Comparison of ENCODE assay signal across 11 mouse cellular contexts in genomic region chr9:108949967-108950728, GRCm38 (mm10). TPM values are rescaled to one million over a fixed set of nuclear protein-coding genes. Genes with fewer than 3 reads are reported as not detected.
DNase-seq lines count a peak whose midpoint lies in the region; ATAC-seq and TF ChIP-seq lines count a peak whose summit lies in the region.
"Had no signal": no experiment of that assay in that cellular context is flagged by ENCODE, and none has a peak within 500 bp of the region (broad histone marks: within the 10 kb centered on the region; RNA-seq: fewer than 3 reads in every experiment).

No protein-coding gene starts in this region.

- WGBS in forebrain, embryonic 10.5 days: 87% methylated on average over 9 of the region's 9 CpGs
- 87% methylated on average over 9 of the region's 9 CpGs for WGBS in forebrain, embryonic 15.5 days
- WGBS in lung, embryonic 14.5 days: 84% methylated on average over 9 of the region's 9 CpGs
- 70% methylated on average over 9 of the region's 9 CpGs for WGBS in embryonic facial prominence, embryonic 14.5 days
- WGBS in limb, embryonic 13.5 days: 63% methylated on average over 9 of the region's 9 CpGs

- no peak for ATAC-seq in forebrain, embryonic 15.5 days (replicated peaks)
- peak; percentile 12 for ATAC-seq in lung, embryonic 14.5 days (ENCODE audit: insufficient read depth)
- ATAC-seq in embryonic facial prominence, embryonic 14.5 days (ENCODE audit: low read depth): no peak; the same call in 1 of the 2 replicates
- no peak; the same call in 1 of the 2 replicates for ATAC-seq in limb, embryonic 13.5 days (ENCODE audit: low FRiP score, low read depth)
- ATAC-seq: hindbrain, embryonic 16.5 days had no signal

- H3K4me3 ChIP-seq in forebrain, embryonic 10.5 days: no peak overlapping the region
- H3K4me3 ChIP-seq in forebrain, embryonic 15.5 days: no peak overlapping the region
- no peak overlapping the region for H3K4me3 ChIP-seq in lung, embryonic 14.5 days (ENCODE audit: low read depth, low read length)
- H3K4me3 ChIP-seq in embryonic facial prominence, embryonic 14.5 days (ENCODE audit: low read depth, low read length): no peak overlapping the region
- no peak overlapping the region for H3K4me3 ChIP-seq in limb, embryonic 13.5 days

- H3K27me3 ChIP-seq in forebrain, embryonic 10.5 days (ENCODE audit: poor library complexity, severe bottlenecking): peaks cover 29% of the 10 kb centered on the region
- H3K27me3 ChIP-seq in forebrain, embryonic 15.5 days: peaks cover 18% of the 10 kb centered on the region
- peaks cover 11% of the 10 kb centered on the region; the same call in 1 of the 2 replicates for H3K27me3 ChIP-seq in lung, embryonic 14.5 days (ENCODE audit: insufficient read depth, low read length)
- peaks cover 4% of the 10 kb centered on the region; the same call in 1 of the 2 replicates for H3K27me3 ChIP-seq in embryonic facial prominence, embryonic 14.5 days (replicated peaks; ENCODE audit: control insufficient read depth, insufficient read depth, low read length)
- H3K27me3 ChIP-seq in limb, embryonic 13.5 days: peaks cover 23% of the 10 kb centered on the region

- no peak for TF ChIP-seq CTCF in lung, embryonic 14.5 days (IDR thresholded peaks at IDR 0.05; ENCODE audit: low read depth)

- no peak overlapping the region for H3K9ac ChIP-seq in forebrain, embryonic 15.5 days (replicated peaks)
- no peak overlapping the region for H3K9ac ChIP-seq in lung, embryonic 14.5 days
- H3K9ac ChIP-seq in embryonic facial prominence, embryonic 14.5 days (ENCODE audit: low read depth, low read length): peak overlapping the region; percentile 30; the same call in 1 of the 2 replicates
- H3K9ac ChIP-seq in limb, embryonic 13.5 days: no peak overlapping the region; the same call in 1 of the 2 replicates

- no peak for DNase-seq in forebrain, embryonic 10.5 days (ENCODE audit: extremely low spot score, low spot score)
- no peak for DNase-seq in lung, embryonic 14.5 days
- no peak for DNase-seq in lung, postnatal 4 days
- DNase-seq in embryonic facial prominence, embryonic 14.5 days (ENCODE audit: low spot score): no peak
- no peak for DNase-seq in adipocyte (ENCODE audit: low spot score)
- no peak for DNase-seq in right cerebral cortex, adult 2 months (ENCODE audit: low spot score in 2 of 2)
- DNase-seq: B cell, adult 2 months; right cerebral cortex, adult 18-20 months had no signal

- peak overlapping the region; percentile 74 for H3K27ac ChIP-seq in forebrain, embryonic 10.5 days
- no peak overlapping the region for H3K27ac ChIP-seq in forebrain, embryonic 15.5 days (replicated peaks)
- peak overlapping the region; percentile 60; the same call in 1 of the 2 replicates for H3K27ac ChIP-seq in lung, embryonic 14.5 days (ENCODE audit: low read depth)
- peak overlapping the region; percentile 94 for H3K27ac ChIP-seq in embryonic facial prominence, embryonic 14.5 days (replicated peaks; ENCODE audit: low read depth, low read length)
- peak overlapping the region; percentile 91 for H3K27ac ChIP-seq in limb, embryonic 13.5 days

- H3K9me3 ChIP-seq in forebrain, embryonic 10.5 days: no peaks in the 10 kb centered on the region
- H3K9me3 ChIP-seq in forebrain, embryonic 15.5 days: no peaks in the 10 kb centered on the region
- no peaks in the 10 kb centered on the region for H3K9me3 ChIP-seq in lung, embryonic 14.5 days (ENCODE audit: low read depth, low read length)
- H3K9me3 ChIP-seq in embryonic facial prominence, embryonic 14.5 days (ENCODE audit: control insufficient read depth, low read length): no peaks in the 10 kb centered on the region
- H3K9me3 ChIP-seq in limb, embryonic 13.5 days: no peaks in the 10 kb centered on the region

- H3K4me1 ChIP-seq in forebrain, embryonic 10.5 days: peaks cover 41% of the 10 kb centered on the region
- H3K4me1 ChIP-seq in forebrain, embryonic 15.5 days: no peaks in the 10 kb centered on the region
- no peaks in the 10 kb centered on the region for H3K4me1 ChIP-seq in lung, embryonic 14.5 days (ENCODE audit: insufficient read depth)
- peaks cover 34% of the 10 kb centered on the region for H3K4me1 ChIP-seq in embryonic facial prominence, embryonic 14.5 days (ENCODE audit: control insufficient read depth, insufficient read depth, low read length)
- peaks cover 40% of the 10 kb centered on the region for H3K4me1 ChIP-seq in limb, embryonic 13.5 days

- no peak overlapping the region for H3K4me2 ChIP-seq in forebrain, embryonic 15.5 days (replicated peaks)
- H3K4me2 ChIP-seq in lung, embryonic 14.5 days: no peak overlapping the region
- H3K4me2 ChIP-seq in embryonic facial prominence, embryonic 14.5 days (ENCODE audit: low read depth, low read length): no peak overlapping the region
- no peak overlapping the region for H3K4me2 ChIP-seq in limb, embryonic 13.5 days (replicated peaks)

- peaks cover 64% of the 10 kb centered on the region for H3K36me3 ChIP-seq in forebrain, embryonic 10.5 days (replicated peaks)
- H3K36me3 ChIP-seq in forebrain, embryonic 15.5 days: peaks cover 56% of the 10 kb centered on the region
- H3K36me3 ChIP-seq in lung, embryonic 14.5 days (ENCODE audit: insufficient read depth): peaks cover 56% of the 10 kb centered on the region
- H3K36me3 ChIP-seq in embryonic facial prominence, embryonic 14.5 days (ENCODE audit: control insufficient read depth, insufficient read depth, low read length): peaks cover 53% of the 10 kb centered on the region
- H3K36me3 ChIP-seq in limb, embryonic 13.5 days: peaks cover 61% of the 10 kb centered on the region

RNA-seq across cellular contexts. Expression of gene Col7a1, which starts 3.2 kb away (rescaled TPM):
- 1.5 and 2.3 TPM in 2 replicates for polyA plus RNA-seq in forebrain, embryonic 10.5 days (2016; fragmentation: Nextera tagmentation; extraction: Ambion mirVana)
- polyA plus RNA-seq in forebrain, embryonic 15.5 days (2015; fragmentation: Nextera tagmentation; extraction: Ambion mirVana): 1.1 and 2.0 TPM in 2 replicates
- polyA plus RNA-seq in lung, embryonic 14.5 days (2014; fragmentation: Nextera tagmentation; extraction: Ambion mirVana): 1.7 and 2.1 TPM in 2 replicates
- polyA plus RNA-seq in embryonic facial prominence, embryonic 14.5 days (2014; fragmentation: Nextera tagmentation; extraction: Ambion mirVana): 17.4 and 22.0 TPM in 2 replicates
- 6.7 and 7.7 TPM in 2 replicates for polyA plus RNA-seq in limb, embryonic 13.5 days (2015; fragmentation: Nextera tagmentation; extraction: Ambion mirVana)

RNA-seq across cellular contexts. Expression of gene Uqcrc1, which starts 13.7 kb away (rescaled TPM):
- polyA plus RNA-seq in forebrain, embryonic 10.5 days (2016; fragmentation: Nextera tagmentation; extraction: Ambion mirVana): 468 and 481 TPM in 2 replicates
- polyA plus RNA-seq in forebrain, embryonic 15.5 days (2015; fragmentation: Nextera tagmentation; extraction: Ambion mirVana): 384 and 386 TPM in 2 replicates
- polyA plus RNA-seq in lung, embryonic 14.5 days (2014; fragmentation: Nextera tagmentation; extraction: Ambion mirVana): 446 and 454 TPM in 2 replicates
- polyA plus RNA-seq in embryonic facial prominence, embryonic 14.5 days (2014; fragmentation: Nextera tagmentation; extraction: Ambion mirVana): 454 and 456 TPM in 2 replicates
- 437 and 447 TPM in 2 replicates for polyA plus RNA-seq in limb, embryonic 13.5 days (2015; fragmentation: Nextera tagmentation; extraction: Ambion mirVana)

RNA-seq across cellular contexts. Expression of gene Ucn2, which starts 35.7 kb away (rescaled TPM):
- not detected in 2 replicates for polyA plus RNA-seq in forebrain, embryonic 10.5 days (2016; fragmentation: Nextera tagmentation; extraction: Ambion mirVana)
- not detected in 2 replicates for polyA plus RNA-seq in forebrain, embryonic 15.5 days (2015; fragmentation: Nextera tagmentation; extraction: Ambion mirVana)
- not detected in 2 replicates for polyA plus RNA-seq in lung, embryonic 14.5 days (2014; fragmentation: Nextera tagmentation; extraction: Ambion mirVana)
- 0.64 and 1.3 TPM in 2 replicates for polyA plus RNA-seq in embryonic facial prominence, embryonic 14.5 days (2014; fragmentation: Nextera tagmentation; extraction: Ambion mirVana)
- polyA plus RNA-seq in limb, embryonic 13.5 days (2015; fragmentation: Nextera tagmentation; extraction: Ambion mirVana): 0.22 and 0.33 TPM in 2 replicates
- polyA plus RNA-seq: hindbrain, embryonic 16.5 days had no signal

RNA-seq across cellular contexts. Expression of gene Tmem89, which starts 35.7 kb away (rescaled TPM):
- not detected in 2 replicates for polyA plus RNA-seq in forebrain, embryonic 10.5 days (2016; fragmentation: Nextera tagmentation; extraction: Ambion mirVana)
- polyA plus RNA-seq in forebrain, embryonic 15.5 days (2015; fragmentation: Nextera tagmentation; extraction: Ambion mirVana): not detected in 2 replicates
- not detected in 2 replicates for polyA plus RNA-seq in lung, embryonic 14.5 days (2014; fragmentation: Nextera tagmentation; extraction: Ambion mirVana)
- polyA plus RNA-seq in embryonic facial prominence, embryonic 14.5 days (2014; fragmentation: Nextera tagmentation; extraction: Ambion mirVana): not detected in 2 replicates
- not detected in 2 replicates for polyA plus RNA-seq in limb, embryonic 13.5 days (2015; fragmentation: Nextera tagmentation; extraction: Ambion mirVana)
- polyA plus RNA-seq: hindbrain, embryonic 16.5 days had no signal

RNA-seq across cellular contexts. Expression of gene Pfkfb4, which starts 41.4 kb away (rescaled TPM):
- 10.5 and 12.4 TPM in 2 replicates for polyA plus RNA-seq in forebrain, embryonic 10.5 days (2016; fragmentation: Nextera tagmentation; extraction: Ambion mirVana)
- polyA plus RNA-seq in forebrain, embryonic 15.5 days (2015; fragmentation: Nextera tagmentation; extraction: Ambion mirVana): 27.3 and 28.0 TPM in 2 replicates
- polyA plus RNA-seq in lung, embryonic 14.5 days (2014; fragmentation: Nextera tagmentation; extraction: Ambion mirVana): 7.6 and 9.7 TPM in 2 replicates
- 7.4 TPM in 2 replicates for polyA plus RNA-seq in embryonic facial prominence, embryonic 14.5 days (2014; fragmentation: Nextera tagmentation; extraction: Ambion mirVana)
- polyA plus RNA-seq in limb, embryonic 13.5 days (2015; fragmentation: Nextera tagmentation; extraction: Ambion mirVana): 12.3 and 14.6 TPM in 2 replicates
